Mouse (Mus musculus): ENCODE results near the gene Bax. TPM values are rescaled to one million over a fixed set of nuclear protein-coding genes. Genes with fewer than 3 reads are reported as not detected.
"Not testable (repeated sequence)": the region's sequence is repeated elsewhere in the genome, so short reads cannot be mapped to it uniquely, and the experiment has no call there.

Bax gene
- polyA plus RNA-seq (2017; shearing (Covaris generic)) = 100 to 1,000 TPM; 146 to 164 TPM

DNA sequence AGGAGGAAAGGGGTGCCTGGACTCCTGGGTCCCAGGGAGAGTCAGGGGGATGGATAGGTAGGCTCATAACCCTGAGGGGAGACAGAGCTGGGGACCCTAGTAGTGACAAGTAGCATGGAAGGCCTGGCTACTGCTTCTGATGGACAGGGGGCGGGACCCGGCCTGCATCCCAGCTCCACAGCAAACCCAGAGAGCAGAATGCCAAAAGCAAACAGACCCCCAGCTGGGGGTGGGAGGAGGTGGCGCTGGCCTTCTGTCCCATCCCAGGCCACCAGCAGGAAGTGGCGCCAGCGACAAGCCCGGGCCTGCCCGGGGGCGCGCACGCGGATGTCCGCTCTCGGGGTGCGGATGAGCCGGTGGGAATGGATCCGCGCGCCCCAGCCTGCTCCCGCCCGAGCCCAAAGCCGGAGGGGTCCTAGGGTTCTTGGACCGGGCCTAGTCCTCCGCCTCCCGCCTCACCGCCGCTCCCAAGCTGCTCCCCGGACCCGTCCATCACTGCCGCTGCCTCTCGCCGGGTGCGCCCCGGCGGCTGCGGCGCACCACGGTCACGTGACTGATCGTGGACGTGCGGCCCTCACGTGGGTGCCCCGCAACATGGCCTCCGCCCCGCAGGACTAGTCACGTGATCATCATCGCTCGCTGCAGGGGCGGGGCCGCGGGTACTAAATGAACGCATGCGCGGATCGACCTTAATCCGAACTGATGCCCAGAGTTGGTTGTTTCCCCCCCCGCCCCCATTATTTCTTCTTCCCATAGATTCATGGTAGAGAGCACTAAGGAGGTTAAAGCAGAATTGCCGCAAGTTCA, at the start of gene Bax:
Gene Bax, minus strand, starts transcription at position 616 of the 807 bp plus-strand sequence.
- peak; percentile 85 for ATAC-seq

DNA sequence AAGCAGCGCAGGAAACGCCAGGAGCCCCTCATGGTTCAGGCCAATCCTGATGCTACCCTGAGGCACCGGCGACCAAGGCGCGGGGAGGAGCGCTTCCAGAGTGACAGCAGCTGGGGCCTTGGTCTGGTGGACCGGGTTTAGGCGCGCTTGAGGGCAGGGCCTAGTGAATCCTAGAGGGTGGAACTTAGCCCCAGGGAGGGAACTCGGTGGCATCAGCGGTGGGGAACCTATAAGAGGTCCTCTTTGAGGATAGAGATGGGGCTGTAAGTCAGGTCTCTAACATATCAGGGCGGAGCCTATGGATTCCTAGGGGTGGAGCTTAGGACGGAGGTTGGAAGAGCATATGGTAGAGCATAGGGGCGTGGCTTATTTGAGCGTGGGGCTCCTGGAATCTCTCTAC, 48.7 kb upstream of the Bax start:
- no peak for ATAC-seq

DNA sequence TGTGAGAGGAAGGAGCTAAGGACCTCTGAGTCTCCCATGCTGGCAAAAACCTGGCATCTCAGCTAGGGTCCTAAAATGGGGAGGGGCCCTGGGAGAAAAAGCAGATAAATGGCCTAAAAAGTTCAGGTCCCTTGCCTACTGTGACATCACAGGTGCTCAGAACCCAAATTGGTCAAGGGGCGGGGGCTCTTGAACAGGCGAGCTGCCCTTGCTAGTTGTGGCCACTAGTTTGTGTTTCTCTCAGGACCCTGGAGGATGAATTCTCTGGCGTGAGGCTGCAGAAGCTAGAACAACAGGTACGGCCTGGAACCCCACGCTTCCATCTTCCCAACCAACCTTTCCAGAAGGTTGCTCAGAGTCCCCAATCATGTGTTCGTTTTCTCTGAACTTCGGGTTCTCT, 47.7 kb upstream of the Bax start:
- no peak for ATAC-seq

DNA sequence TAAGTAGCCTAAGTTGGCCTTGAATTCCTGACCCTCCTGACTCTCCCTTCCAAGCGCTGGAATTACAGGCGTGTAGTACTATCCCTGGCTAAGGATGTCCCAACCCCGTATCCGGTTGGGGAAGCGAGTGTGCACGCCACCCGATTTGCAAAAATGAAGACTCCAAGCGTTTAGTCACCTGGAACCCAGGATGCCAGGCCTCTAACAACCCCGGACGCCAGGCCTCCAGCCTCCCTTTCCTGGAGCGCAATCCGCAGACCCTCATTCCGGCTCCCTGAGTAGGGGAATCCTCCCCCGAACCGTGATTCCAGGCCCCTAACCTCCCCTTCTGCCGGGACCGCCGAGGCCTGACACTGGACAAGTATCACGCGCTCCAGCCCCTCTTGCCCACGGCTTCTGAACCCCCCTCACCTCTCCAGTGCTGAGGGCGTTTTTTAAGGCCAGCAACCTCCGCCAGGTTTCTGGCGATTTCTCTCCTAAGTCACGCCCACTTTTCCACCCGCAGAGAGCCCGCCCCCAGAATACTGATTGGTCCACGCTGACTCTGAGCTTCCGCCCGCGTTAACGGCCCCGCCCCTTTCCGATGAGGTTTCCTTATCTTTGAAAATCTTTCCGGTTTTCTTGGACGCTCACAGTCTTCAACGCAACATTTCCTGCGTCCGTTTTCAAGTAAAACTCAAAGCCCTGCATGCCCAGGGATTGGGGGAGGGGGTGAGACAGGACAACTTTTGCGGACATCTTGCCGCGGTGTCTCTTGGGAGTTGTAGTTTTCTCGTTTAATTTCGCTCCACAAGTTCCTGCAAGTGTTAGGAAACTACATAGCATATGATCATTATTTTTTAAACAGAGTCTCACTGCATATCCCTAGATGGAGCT, 43.5 kb upstream of the Bax start, which contains the start of gene Nucb1:
Gene Nucb1, minus strand, starts transcription at position 495 of the 876 bp plus-strand sequence.
- ATAC-seq = peak; percentile 90

DNA sequence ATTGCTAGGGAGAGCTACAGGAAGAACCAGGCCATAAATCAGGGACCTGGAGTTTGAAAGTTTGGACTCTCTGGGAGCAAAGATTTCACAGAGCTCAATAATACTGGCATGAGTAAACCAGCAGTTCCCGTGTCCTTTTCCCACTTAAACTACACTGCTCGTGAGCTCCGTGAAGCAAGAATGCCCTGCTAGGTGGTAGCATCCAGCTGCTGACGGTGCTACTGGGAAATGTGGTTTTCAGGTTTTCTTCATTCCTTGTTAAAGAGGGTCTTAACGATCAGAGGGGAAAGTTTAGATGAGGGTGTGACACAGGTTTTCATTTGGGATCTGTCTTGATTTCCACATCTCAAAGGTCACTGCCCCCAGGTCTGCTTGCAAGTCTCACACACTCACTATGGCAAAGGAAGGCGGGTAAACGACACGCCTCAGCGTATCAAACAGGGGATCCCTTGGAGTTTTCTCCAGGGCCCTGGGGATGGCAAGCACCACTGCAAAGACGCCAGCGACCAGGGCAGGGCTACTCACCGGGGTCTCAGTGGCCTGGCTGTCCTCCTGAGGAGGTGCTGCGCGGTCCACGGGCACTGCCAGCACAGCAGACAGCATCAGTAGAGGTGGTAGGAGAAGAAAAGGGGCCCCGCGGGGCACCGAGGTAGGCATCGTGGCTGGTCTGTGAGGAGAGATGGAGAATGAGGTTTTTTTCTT, 42.6 kb upstream of the Bax start:
- peak; percentile 8 for ATAC-seq

DNA sequence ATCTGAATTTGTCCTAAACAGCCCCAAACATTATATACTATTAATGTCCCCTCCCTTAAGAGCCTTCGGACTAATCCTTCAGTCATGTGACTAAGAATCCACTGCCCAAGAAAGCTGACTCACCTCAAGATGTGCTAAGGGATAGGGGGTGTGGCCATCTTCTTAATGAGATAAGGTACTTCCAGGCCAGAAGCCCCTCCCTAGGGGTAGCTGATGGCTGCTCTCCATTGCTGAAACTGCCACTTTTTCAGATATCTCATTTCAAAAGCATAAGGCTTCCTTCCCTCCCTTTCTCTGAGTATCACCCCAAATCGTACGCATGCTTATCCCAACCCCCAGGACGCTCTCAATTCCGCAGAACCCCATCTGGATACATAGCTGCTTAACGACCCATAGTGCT, 41.9 kb upstream of the Bax start:
- no peak for ATAC-seq

DNA sequence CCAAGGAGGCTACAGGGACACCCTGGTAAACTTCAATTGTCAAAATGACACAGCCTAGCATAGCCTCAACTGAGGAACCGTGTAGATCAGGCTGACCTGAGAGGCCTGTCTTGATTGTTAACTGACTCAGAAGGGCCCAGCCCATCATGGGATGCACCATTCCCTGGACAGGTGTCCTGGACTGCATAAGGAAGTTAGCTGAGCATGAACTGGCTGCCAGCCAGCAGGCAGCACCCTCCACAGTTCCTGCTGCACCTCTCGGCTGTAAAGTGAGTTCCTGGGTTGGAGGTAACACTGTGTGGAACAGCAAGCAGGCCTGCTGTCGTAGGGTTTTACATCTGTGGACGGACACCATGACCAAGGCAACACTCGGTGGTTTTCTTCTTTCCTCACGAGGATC, 40.9 kb upstream of the Bax start:
- ATAC-seq = no peak

DNA sequence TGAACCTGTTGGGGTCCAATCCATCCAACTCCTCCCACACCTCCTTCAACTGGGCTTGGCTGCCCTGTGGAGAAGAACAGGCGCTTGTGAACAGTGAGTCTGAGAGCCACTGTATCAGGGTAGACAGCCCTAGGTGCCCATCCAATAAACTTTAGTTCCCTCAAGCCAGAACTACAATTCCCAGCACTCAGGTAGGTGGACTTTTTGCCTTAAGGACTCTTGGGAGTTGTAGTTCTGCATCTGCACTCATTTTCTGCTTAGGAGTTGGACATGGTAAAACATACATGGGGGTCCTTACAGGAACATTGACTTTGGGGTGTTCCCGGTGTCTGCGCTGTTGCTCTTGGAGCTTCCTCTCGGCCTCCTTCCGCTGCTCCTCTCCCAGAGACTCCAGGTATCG, 31.7 kb upstream of the Bax start:
- ATAC-seq = no peak

DNA sequence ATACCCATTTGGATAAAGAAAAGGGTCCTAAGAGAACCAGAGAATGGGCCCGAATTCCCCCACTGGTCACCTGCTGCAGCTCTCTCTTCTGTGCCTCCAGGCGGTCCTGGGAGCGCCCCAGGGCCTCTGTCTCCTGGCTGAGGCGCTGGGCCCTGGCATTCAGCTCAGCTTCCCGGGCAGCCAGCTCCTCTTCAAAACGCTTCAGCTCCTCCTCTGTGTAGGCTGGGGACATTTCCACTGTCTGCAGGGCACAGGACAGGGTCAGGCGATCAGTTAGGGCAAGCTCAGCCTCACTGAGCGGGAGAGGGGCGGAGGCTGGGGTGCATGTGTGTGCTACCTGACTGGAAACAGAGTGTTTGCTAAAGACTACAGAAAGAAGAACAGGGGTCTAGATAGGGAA, 27.9 kb upstream of the Bax start:
- no peak for ATAC-seq

DNA sequence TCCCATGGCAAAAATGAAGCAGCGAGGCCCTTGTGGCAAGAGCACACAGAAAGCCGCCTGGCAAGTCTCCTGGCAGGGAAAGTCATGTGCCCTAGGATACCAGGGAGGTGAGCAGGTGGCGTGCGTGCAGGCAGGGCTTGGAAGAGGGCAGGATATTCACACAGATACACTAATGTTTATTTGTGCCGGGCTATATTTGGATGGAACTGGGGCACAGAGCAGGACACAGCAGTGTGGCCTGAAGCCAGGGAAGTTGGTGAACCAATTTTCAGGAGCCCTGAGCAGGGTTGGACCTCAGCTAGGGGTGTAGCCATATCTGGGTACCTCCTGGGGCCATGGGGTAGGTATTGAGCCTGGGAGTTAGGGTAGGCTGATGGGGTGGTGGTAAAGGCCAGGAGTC, 26.3 kb upstream of the Bax start:
- no peak for ATAC-seq

DNA sequence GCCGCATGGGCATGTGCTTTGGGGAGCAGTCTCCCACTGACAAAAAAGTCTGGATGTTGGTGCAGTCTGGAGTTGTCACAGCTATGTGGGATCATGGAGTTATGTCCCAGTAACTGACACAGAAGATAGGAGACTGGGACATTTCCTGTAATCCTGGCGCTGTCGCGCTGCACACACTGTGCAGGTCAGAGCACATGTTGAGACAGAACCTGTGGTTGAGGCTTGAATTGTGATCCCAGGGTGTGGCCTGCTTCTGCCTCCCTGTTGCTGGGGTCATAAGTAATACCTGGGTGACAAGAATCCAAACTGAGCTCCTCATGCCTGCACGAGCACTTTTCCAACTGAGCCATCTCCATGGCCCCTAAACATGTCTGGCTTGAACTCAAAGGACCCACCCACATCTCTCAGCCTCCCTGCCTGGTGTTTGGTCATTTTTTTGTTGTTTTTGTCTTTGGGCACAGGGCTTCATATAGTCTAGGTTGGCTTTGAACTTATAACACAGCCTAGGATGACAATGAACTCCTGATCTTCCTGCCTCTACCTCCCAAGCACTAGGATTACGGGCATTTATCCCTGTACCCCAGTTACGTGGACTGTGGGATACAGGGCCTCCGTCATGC, 25.6 kb upstream of the Bax start:
- no peak for ATAC-seq

DNA sequence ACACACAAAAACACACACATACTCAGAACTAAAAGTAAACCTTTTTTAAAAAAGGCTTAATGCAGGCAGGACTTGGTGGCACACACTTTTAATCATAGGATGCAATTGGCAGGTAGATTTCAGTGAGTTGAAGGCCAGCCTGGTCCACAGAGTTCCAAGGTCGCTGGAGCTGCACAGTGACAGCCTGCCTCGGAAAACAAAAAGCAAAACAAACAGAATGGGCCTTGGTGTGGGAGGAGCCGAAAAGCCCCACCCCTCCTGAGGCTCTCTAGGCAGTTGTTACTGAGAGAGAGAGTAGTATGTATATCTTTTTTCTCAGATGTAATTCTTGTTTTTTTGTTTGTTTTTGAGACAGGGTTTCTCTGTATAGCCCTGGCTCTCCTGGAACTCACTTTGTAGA, 24.6 kb upstream of the Bax start:
- ATAC-seq = no peak

DNA sequence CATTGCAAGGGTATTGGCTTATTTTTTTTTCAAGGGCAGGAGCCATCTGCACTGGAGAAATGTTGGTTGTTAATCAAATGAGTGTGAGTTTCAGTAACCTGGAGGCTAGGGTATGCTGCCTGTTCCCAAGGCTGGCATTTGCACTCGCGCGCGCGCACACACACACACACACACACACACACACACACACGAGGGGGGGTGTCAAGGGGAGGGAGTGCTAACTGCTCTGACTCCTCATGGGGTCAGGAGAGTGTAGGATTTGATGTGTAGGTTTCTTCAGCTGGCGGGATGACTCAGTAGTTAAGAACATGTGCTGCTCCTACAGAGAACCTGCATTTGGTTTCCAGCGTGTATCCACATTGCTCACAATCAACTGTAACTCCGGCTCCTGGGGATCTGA, 24.1 kb upstream of the Bax start:
- no peak for ATAC-seq

DNA sequence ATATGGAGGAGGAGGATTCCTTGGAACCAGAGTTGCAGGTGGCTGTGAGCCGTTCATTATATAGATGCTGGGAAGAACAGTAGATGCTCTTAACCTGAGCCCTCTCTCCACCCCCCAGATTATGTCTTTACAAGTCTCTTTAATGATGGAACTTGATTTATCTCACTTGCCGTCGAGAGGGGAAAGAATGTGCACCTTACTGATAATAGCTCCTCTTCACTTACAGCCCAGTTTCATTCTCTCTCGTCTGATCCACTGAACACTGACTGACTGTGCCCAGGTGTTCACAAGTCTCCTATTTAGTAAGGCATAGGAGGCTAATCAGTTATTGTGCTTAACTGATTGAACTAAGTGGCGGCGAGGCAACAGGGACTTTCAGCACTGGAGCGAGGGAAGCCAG, 22.9 kb upstream of the Bax start:
- no peak for ATAC-seq

DNA sequence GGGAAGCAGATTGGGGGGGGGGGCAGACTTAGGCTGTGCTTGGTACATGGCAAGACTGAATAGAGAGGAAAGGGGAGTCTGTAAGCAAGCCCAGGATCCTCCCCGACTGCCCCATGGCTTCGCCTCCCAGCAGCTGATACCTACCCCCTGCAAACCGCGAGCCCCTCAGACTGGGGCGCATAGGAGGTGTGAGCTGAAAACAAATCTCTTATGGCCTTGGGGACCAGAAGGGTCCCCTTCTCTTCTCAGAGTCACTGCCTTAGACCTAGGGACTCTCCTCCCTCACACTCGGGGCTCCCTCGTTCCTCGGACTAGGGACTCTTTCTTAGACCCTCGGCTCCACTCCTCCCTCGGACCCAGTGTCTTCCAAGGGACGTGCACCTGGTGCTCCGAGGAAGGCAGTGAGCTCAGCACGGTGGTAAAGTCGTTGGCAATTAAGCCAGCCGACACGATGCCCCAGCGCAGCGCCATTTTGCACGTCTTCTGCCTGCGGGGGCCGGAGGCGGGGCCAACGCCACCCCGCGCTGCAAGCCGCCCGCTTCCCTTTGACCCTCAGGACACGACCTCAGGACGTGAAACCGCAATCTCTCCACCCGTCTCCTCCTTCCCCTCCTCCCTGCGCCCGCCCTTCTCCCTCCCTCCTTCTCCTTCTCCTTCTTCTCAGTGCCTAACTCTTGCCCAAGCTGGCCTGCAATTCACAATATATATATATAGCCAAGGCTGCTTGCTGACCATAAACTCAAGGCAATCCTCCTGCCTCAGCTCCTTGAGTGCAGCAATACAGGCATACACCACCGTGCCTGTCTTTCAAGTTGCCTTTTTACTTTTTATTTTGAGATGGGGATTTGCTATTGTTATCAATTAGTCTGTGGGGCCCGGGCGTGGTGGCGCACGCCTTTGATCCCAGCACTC, 21.9 kb upstream of the Bax start, which contains the start of gene Dhdh:
Gene Dhdh, minus strand, starts transcription at position 513 of the 912 bp plus-strand sequence.
- ATAC-seq = peak; percentile 56

DNA sequence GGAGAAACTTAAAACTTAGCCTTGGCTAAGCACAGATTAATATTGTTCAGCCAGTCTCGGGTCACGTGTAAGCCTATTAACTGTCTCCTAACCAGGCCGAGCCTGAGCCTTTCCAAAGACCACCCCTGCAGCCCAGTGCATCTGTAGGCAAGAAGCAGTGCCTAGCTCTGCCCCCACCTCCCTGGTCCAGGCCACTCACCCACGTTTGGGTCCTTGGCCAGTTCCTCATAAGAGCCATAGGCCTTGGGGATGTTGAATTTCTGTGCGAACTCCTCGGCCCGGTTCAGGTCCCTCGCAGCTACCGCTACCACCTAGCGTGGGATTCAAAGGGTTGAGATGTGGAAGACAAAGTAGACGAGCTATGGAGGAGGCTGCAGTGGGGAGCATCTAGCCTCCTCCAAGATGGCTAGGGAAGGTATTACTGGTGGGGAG, 21.2 kb upstream of the Bax start:
- no peak for ATAC-seq

DNA sequence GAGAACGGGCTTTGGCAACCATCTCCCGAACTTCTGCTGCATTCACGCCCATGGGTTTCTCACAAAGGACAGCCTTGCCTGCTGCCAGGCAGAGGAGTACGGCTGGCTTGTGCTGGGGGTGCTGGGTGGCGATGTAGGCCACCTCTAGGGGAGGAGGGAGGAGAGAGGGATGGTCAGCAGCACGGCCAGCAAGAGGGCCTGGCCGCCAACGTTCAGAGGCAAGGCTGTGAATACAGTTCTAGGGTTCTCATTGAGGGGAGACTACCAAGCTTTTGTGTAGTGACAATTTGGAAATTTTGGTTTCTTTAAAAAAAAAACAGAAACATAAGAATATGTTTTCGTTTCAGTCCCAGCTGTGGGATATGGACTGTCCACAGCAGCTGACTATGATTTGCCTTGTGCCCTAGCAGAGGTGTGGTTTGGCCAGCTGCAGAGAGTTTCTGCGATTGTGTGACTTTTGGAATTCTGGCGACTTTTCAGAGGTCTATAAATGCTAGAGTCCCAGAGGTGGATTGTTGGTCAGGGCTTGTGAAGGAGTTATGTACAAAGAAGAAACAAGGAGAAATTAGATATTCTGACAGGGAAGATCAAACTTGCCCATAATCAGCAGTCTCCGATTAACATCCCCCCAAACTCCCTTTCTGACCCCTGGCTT, 20.2 kb upstream of the Bax start, which contains the start of gene Gm45808:
Gene Gm45808, minus strand, starts transcription at position 51 of the 655 bp plus-strand sequence.
- ATAC-seq = no peak

DNA sequence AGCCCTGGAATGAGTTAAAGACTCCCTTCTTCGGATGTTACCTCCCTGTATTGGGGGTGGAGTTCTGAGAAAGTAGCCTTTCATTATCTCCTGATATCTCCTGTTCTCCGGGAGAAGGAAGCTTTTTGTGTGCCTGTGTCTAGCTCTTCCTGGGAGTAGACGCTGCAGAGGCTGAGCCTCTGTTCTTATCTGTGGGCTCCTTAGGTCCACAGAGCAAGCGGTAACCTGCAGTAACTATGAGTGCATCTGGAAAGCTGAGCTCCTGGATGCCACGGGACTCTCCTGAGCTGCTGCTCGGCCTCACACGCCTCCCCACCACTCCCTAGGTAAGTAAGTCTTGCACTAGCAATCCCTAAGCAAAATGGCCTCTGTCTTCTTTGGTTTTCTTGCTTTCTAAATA, 19.5 kb upstream of the Bax start:
- no peak for ATAC-seq

DNA sequence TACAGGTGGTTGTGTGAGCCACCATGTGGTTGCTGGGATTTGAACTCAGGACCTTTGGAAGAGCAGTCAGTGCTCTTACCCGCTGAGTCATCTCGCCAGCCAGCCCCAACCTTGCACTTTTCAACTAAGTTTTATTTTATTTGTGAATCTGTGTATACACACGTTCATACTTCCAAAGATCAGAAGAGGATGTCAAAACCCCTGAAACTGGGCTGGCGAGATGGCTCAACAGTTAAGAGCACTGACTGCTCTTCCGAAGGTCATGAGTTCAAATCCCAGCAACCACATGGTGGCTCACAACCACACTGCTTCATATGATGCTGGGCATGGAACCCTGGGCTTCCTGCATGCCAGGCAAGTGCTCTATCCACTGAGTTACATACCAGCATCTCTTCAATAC, 18.3 kb upstream of the Bax start:
- ATAC-seq = not testable (repeated sequence)

DNA sequence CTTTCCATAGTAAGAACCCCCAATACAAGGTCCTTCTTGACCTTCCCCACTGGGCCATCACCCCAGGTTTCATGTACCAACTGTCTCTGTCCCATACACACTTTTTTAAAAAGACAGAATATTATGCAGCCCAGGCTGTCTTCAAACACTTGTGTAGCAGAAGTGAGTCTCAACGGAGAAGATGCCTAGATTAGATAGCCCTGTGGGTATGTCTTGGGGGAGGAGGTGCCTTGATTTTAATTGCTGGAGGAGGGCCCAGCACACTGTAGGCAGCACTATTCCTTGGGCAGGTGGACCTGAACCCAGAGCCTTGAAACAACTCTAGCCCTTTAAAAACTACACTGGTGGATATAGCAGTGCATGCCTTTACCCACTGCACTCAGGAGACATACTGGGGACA, 15.5 kb upstream of the Bax start:
- ATAC-seq = no peak

Measured in CD4-positive, CD25-positive, alpha-beta regulatory T cell, adult 4 months (primary cell).